Mouse (Mus musculus) liver, postnatal 0 days (tissue): Measurements from ENCODE around the gene Eng.

ENCODE experiments used
- CTCF ChIP-seq: sonication (generic); IDR thresholded peaks from 2 replicates; pipeline ENCODE4 v1.5.1; 2016; ENCODE audit warnings: antibody characterized with exemption, low read depth
- EP300 ChIP-seq: IDR thresholded peaks from 2 replicates; pipeline ENCODE4 v1.6.1; 2016; ENCODE audit warnings: antibody characterized with exemption, low read depth, mild to moderate bottlenecking

- TF ChIP-seq CTCF: no peak
- no peak for TF ChIP-seq EP300
Observed at GRCm38 (mm10) chr2:32621517-32621859, 24.9 kb upstream of the Eng start, which contains the start of gene Ak1.
